Mouse (Mus musculus) gastrocnemius, postnatal 10 days (tissue): ENCODE data around the gene Cx3cl1. TPM values are rescaled to one million over a fixed set of nuclear protein-coding genes. Genes with fewer than 3 reads are reported as not detected.

Experiments
- total RNA-seq, 2 experiments: library from RNA; stranded (reverse); gene quantifications; 2 replicates each; pipeline ENCODE4 v1.2.3; 2021

The Cx3cl1 gene
- total RNA-seq, 2 experiments from 2014 or later = 1.2 to 2.4 TPM

Other genes starting within 250 kb of the Cx3cl1 start
- gene Cpne2, start 239.0 kb upstream of the Cx3cl1 start, total RNA-seq = 10 to 100 TPM; 21.5 to 23.8 TPM
- gene Rspry1, start 170.1 kb upstream of the Cx3cl1 start, total RNA-seq = 10 to 100 TPM; 12.9 to 18.6 TPM
- gene Fam192a, start 170.0 kb upstream of the Cx3cl1 start, total RNA-seq = 10 to 100 TPM; 24.6 to 25.9 TPM
- gene Arl2bp, start 105.4 kb upstream of the Cx3cl1 start, total RNA-seq = 10 to 100 TPM; 73.8 to 76.3 TPM
- 10 to 100 TPM in 1 of 2 experiments, 1 to 10 TPM in 1; 7.1 to 11.7 TPM for gene Pllp, start 75.7 kb upstream of the Cx3cl1 start, total RNA-seq
- gene Ccl22, start 26.4 kb upstream of the Cx3cl1 start, total RNA-seq = not detected
- gene Ccl17, start 38.4 kb downstream of the Cx3cl1 start, total RNA-seq = not detected
- gene Coq9, start 66.3 kb downstream of the Cx3cl1 start, total RNA-seq = 100 to 1,000 TPM; 255 to 307 TPM
- 10 to 100 TPM; 32.5 to 33.1 TPM for gene Ciapin1, start 66.3 kb downstream of the Cx3cl1 start, total RNA-seq
- gene Polr2c, start 85.4 kb downstream of the Cx3cl1 start, total RNA-seq = 10 to 100 TPM; 37.6 to 43.6 TPM
- 10 to 100 TPM; 11.4 TPM for gene Dok4, start 104.3 kb downstream of the Cx3cl1 start, total RNA-seq
- 10 to 100 TPM; 10.3 to 15.1 TPM for gene Ccdc102a, start 146.1 kb downstream of the Cx3cl1 start, total RNA-seq
- under 1 TPM; 0.07 to 0.09 TPM for gene Adgrg5, start 151.7 kb downstream of the Cx3cl1 start, total RNA-seq
- 10 to 100 TPM; 15.6 to 18.0 TPM for gene Adgrg1, start 202.7 kb downstream of the Cx3cl1 start, total RNA-seq
- gene Adgrg3, start 245.7 kb downstream of the Cx3cl1 start, total RNA-seq = 1 to 10 TPM in 1 of 2 experiments, under 1 TPM in 1; 0.80 to 1.2 TPM